Mouse (Mus musculus) mature B cell (primary cell): ENCODE measurements around the gene Ass1.

Experiments
- in situ Hi-C: fragments of 300-500 bp; cut with MboI; formaldehyde crosslinking; loops from 2 replicates; pipeline ENCODE4 v1.14.3; 2019

The Ass1 gene

DNA sequence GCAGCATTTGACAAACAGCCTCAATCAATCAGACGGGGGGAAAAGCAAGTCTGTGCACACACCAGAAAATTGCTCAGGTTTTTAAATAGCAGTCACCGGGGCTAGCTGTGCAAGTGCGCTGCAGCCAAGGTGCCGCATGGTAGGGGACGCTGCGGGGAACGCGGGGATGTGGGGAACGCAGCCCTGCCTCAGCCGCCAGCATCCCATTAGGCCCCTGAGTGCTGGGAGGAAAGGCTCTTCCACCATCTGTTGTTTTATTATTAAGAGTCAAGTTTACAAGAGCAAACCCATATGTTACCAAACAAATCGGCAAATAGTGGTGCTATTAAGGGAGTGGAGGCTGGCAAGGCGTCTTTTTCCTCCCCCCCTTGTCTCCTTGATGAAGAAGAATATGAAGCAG, 19.2 kb downstream of the Ass1 start:
- in situ Hi-C loops: loop anchor here (25.0 kb wide), 1 partner anchor 298 kb away; no protein-coding TSS in a partner anchor

DNA sequence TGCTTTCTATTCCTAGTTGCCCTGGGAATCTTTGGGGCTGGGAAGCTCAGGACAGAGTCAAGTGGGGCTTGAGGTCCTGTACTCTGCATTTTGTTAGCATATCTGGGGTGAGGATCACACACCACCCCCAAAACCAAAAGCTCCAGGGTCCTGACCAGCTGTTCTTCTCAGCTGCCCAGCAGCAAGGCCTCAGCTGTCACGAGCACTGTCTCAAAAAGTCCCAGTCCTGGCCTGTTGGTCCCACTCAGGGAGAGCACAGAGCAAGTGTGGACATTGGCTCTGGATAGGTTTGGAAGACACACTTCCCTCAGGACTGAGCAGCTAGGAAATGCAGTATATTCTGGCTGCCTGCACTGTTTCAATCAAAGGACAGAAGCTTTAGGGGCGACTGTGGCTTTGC, 20.5 kb downstream of the Ass1 start:
- in situ Hi-C loops: loop anchor here (25.0 kb wide), 1 partner anchor 297 kb away; no protein-coding TSS in a partner anchor

DNA sequence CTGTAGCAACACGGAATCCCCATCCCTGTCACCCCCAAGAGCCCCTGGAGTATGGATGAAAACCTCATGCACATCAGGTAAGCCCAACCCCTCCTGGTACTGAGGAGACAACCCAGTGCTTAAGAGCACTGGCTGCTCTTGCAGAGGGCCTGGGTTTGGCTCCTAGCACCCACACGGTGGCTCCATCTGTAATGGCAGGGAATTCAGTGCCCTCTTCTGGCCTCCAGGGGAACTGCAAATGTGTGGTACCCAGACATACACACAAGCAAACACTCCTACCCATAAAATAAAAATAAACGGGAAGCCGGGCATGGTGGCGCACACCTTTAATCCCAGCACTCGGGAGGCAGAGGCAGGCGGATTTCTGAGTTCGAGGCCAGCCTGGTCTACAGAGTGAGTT, 22.3 kb downstream of the Ass1 start:
- in situ Hi-C loops: loop anchor here (25.0 kb wide), 1 partner anchor 295 kb away; no protein-coding TSS in a partner anchor

DNA sequence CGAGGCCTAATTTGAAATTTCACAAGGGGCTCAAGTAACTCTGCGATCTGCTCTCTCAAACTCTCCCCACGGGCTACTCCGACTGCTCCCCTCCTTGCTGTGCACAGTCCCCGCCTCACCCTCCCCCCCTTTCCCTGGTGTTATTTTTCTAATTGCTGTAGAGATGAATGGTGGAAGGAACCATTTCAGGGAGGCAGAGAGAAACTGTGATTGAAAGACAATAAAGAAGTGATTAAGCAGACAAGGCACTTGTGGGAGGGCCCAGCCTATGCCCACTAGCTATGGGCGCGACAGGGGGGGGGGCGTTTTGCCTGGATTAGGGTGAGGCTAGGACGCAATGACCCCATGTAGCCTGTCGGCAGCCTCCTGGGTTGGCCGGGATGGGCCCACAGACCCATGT, 23.2 kb downstream of the Ass1 start:
- in situ Hi-C loops: loop anchor here (25.0 kb wide), 1 partner anchor 294 kb away; no protein-coding TSS in a partner anchor

DNA sequence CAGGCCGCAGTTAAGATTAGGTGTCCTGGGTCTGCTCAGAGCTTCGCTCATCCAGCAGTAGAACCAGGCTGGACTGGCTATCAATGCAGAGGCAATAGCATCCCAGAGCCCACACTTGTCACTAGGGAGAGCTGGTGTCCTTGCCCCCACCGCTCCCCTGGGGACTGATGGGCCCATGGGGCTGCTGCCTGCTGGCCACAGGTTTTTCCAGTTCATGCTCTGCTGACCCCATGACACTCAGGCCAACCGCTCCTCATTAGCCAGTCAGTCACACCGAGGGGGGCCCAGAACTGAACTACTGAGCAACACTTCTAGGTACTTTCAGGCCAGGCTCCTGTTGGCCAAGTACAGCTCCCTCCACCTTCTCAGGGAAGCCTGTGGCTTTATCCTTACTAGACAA, 24.3 kb downstream of the Ass1 start:
- in situ Hi-C loops: loop anchor here (25.0 kb wide), 1 partner anchor 293 kb away; no protein-coding TSS in a partner anchor

DNA sequence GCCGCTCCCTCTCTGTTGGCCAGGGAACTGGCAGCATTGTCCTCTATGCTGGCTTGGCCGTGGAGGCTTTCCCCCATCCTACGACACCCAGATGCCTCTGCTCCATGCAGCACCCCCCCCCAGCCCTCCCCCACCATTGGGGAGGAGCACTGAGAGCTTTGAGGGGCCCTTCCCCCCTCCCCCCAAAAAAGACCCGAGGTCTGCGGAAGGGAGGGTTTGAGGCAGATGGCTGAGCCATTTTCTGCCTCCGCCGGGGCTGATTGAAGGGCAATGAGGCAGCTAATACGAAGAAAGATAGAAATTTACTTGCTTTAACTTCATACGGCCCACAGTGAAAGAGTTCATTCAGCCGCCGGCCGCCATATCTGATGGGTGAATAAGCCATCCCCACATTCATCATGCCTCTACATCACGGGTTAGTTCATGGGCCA, 25.1 kb downstream of the Ass1 start:
- in situ Hi-C loops: loop anchor here (25.0 kb wide), 1 partner anchor 292 kb away; no protein-coding TSS in a partner anchor

DNA sequence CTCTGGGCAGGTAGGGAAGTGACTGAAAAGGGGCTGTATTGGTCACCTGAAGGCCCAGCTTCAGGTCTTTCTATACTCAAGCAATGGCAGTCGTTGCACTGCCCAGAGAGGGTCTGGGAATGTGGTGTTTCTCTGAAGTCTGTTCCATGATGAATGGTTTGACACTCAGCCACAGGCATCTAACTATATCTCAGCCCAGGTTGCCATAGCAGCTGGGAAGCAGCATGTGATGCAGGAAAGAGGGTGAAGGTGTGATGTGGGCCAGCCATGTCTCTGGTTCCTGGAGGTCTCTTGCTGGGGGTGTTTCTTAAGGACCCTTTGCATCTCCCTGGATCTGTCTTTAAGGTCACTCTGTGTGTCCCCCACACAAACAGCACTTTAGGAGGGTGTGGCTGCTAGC, 26.1 kb downstream of the Ass1 start:
- in situ Hi-C loops: loop anchor here (25.0 kb wide), 1 partner anchor 291 kb away; no protein-coding TSS in a partner anchor

DNA sequence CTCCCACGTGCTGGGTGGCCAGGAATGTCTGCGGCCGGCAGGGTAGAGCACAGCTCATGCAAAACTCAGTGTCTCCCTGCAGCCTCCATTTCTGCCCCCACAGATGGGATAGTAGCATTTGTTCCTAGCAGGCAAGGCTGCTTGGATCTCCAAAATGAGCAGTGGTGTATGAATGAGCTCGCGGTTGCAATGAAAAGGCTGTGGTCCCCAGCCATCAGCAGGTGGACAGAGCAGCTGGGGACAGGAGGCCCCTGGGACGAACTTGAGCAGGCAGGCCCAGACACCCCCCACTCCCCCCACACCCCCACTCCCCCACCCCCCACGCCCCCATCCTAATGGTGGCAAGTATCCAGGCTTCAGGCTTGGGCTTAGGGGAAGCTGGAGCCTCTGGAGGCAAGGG, 27.1 kb downstream of the Ass1 start:
- in situ Hi-C loops: loop anchor here (25.0 kb wide), 1 partner anchor 290 kb away; no protein-coding TSS in a partner anchor

DNA sequence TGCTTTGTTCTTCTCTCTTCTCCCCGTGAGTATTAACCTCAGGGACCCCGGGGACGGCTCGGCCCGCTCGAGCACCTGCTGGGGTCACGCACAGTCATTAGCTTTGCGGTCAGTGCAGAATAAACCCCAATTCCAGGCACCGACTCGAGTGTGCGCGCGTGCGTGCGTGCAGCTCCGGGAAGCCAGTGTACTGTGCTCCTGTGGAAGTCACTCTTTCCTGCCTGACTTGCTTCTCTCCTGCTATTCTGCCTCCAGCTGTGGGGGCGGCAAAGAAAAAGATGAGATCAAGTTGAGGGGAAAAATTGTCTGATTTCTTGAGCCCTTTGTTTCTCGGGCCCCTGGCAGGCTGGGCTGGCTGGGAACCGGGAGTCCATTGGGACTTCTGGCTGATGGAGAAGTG, 27.6 kb downstream of the Ass1 start:
- in situ Hi-C loops: loop anchor here (25.0 kb wide), 1 partner anchor 290 kb away; no protein-coding TSS in a partner anchor

DNA sequence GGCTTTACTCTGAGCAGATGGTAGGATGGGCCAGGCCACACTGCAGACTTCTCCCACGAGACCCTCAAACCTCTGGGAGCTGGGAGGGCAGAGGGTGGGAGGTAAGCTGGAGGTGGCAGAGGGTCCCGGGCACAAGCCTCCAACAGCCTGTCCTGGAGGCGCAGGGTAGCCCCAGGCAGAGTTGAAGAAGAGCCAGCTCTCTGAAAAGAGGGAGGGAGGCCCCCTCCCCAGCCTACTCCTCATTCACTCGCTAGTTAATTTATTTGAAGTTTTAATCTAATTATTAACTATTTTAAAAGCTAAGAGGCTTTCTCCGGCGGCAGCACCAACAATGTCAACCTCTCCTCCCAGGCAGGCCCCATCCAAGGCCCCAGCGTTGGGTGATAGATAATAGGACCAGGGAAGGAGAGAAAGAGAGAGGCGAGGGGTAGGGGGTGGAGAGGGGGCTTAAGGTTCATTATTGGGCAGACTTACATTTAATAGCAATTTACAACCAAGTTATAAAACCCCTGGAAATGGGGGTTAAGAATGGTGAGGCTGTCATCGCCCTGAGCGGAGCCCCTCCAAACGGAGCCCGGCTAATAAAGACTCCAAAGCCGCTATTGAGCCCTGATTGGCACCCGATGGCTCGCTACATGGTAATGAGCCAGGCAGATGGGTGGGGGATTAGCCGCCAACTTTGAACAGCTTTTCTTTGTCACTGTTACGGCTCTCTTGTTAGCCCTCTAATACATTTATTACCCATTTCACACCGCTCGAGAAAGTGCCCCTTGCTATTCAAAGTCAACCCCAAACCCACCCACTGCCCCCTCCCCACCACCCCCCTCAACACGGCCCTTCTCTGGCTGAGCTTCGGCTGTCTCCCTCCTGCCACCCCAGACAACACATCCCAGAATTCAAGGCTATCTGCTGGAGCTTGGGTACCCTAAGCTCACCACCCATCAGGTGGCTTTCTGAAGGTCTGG, 29.6 kb downstream of the Ass1 start:
- in situ Hi-C loops: loop anchor here (25.0 kb wide), 1 partner anchor 288 kb away; no protein-coding TSS in a partner anchor

DNA sequence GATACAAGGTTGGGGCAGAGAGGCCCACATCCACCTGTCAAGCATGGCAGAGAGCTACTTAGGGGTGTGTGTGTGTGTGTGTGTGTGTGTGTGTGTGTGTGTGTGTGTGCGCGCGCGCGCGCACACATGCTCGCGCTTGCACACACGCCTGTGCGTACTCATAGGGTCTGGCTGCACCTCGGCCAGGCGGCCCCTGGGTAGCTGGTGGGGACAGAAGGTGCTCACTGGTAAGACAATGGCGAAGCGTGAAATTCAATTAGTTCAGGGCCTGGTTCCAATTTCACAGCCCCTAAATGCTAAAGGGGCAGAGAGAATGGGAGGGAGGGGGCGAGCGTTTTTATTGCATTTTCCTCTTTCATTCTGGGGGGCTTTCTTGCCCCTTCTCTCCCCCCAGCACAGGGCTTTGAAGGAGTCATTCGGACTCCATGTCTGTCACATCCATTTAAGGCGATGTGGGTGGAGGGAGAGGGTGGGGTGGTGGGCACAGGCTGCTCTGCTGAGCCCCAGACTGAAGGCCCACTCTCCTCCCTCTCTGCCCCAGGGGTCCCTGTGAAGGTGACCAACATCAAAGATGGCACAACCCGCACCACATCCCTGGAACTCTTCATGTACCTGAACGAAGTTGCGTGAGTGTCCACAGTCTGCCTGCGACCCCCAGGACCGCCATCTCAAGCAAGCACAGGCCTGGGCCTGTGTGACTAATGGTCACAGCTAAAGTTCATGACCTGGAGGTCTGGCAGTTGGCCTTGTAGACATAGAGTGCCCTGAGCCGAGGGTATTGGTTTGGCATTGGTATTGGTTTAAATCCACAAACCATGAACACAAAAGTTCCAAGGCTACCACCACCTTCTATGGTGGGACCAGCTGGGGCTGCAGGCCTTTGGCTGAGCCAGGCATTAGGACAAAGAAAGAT, 30.5 kb downstream of the Ass1 start:
- in situ Hi-C loops: no loop called here

DNA sequence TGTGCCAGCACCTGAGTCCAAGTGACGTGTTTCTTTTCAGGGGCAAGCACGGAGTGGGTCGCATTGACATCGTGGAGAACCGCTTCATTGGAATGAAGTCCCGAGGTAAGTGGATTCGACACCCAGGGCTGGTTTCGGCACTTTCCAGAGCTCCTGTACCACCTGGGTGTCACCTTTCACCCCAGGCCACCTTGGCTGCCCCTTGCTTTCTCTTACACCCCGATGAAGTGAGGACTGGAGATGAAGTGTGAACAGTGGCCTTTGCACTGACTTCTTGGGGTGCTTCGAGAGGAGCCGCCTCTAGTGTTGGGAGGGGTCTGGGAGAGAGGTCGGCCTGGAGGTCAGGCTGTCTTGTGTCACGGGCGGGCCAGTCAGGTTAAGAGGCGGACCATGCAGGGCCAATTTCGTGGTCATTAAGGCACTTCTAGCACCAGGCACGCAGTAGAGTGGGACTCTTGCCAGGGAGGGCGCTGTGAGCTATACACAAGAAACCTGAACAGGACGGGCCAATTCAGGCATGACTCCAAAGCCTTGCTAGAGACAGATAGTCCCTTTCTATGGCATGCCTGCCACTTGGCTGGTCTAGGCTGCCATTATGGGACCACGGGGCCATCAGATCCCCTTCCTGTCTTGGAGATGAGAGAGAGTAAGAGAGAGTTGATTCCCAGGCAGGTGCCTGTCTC, 31.6 kb downstream of the Ass1 start:
- in situ Hi-C loops: no loop called here

DNA sequence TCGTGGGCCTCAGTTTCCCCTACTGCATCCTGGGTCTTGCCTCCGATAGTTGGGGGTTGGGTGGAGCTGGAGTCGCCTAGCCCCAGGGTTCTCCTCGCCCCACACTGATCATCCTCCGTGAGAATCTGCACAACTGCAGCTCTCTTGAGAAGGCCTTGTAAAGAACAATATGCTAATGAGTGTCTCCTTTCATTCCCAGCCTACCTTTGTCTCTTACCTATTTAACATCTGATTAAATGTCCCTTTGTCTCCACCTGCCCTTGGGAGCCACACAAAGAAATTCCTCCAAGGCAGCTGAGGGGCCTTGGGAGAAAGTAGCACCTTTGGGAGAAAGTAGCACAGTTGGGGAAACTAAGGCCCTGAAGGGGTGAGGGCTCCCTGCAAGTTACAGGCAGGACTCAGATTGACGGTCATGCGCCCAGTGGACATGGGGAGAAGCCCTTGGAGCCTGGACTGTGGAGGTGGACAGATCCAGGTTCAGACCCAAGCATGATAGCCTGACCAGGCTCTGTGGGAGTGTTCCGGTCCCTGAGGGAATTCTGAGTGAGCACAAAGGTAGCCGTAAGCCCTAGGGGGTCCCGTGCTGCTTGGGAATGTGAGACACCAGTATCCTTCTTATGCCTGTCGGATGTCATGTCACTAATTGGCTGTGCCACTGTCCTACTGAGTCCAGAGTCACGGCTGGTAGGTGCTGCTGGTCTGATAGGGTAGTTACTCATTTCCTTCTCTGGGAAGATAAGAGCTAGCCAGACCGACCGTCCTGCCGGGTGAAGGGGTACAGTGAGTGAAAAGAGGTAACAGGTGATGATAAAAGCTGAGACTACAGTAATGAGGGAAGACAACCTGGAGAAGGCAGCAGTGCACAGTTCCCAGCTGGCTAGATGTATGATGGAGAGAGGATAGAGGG, 32.9 kb downstream of the Ass1 start:
- in situ Hi-C loops: no loop called here

DNA sequence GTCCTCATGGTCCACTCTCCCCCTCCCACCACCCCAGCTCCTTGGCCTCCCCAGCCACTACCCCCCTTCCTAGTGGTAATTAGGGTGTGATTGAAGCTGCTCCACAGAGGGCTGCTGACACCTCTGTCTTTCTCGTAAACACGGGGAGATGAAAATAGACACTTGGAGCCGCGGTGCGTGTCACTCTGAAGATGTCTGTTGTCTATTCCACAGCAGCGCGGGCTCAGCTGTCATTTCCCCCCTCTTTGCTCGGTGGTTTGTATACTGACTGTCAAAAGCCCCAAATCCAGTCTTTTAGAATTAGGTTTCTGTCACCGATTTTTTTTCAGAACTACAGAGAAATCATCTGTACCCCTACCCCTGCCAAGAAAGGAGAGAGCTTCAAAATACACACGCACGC, 35.5 kb downstream of the Ass1 start:
- in situ Hi-C loops: no loop called here

DNA sequence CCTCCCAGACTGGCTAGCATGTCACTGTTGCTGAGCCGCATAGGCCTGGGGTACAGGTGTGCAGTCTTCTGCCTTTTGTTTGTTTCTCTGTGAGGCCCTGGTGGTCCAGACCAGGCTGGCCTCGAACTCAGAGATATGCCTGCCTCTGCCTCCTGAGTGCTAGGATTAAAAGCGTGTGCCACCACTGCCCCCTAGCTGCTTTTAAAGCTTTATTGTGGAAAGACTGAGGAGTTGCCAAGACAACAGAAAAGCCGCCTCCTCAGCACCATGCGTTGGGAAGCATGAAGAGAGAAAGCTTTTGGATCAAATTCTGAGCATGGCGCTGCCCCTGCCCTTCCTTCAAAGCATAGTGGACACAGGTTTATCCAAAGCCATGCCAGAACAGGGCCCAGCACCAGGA, 38.8 kb downstream of the Ass1 start:
- in situ Hi-C loops: no loop called here

DNA sequence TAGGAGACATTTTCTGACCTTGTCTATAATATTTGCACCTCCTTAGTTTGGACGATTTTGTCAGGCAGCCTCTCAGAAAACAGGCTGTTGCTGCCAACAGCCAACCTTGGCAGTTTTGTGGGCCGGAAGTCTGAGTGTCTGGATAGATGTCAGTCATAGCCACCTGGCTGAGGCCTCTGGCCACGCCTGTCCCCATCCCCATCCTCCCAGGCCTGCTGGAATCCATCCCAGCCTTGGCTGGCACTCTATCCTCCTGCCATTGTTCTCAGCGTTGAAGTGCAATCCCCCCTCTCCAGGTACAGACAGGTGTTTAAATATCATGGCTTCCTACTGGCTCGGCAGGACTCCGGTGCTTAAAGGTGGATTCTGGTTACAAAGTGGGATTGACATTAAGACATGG, 41.3 kb downstream of the Ass1 start:
- in situ Hi-C loops: no loop called here

DNA sequence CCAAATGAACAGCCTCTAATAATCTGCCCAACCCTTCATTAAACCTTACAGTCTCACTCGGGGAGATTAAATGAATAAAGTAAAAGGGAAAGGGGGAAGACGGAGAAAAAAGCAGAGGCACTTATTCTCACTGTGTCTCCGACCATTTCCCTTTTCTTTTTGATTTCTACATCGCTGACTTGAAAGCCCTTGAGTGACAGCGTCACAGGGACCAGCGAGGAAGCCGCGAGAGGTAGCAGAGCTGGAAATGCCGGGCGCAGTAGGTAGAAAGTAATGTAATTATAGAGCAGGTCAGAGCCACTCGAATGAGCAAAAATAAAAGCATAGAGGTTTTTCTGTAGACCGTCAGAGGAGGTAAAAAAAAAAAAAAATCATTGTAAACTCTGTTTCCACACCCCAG, 46.5 kb downstream of the Ass1 start:
- in situ Hi-C loops: no loop called here

DNA sequence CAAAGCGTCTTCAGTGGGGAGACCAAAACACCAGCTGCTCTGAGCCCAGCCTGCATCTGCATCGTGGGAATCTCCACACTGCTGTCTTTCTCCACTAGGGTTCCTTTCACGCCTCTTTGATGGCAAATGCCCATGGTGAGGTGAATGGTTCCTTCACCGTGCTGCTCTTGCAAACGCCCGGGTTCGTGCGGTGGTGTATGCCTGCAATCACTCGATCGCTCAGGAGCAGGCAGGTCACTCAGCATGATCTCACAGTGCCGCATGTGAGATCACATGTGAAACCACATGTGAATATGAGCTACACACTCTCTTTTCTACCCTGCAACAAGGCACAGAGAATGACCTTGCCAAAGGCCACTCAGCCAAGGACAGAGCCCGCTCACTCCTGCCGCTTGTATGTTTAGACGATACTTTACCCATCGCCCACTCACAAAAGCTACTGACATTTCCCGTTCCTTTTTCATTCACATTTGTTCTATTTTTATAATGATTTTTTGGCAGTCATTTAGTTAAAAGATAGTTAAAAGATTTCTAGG, 51.9 kb downstream of the Ass1 start:
- in situ Hi-C loops: no loop called here

DNA sequence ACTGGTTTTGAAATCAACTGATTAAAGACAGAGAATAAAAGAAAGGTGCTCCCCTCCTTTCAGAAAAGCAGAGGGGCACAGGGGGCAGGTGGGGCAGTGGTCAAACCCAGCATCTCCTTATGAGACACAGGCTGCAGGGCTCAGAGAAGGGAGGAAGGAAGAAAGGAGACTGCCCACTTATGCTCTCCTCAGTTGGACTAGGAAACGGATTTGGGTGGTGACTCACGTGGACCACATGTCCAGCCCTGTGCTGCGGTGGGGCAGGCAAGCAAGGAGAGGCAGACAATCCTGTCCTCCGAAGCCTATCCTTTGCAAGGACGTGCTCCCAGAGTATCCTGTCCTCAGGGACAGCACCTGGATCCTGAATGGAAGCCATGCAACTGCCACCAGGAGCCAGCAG, 54.6 kb downstream of the Ass1 start:
- in situ Hi-C loops: no loop called here

DNA sequence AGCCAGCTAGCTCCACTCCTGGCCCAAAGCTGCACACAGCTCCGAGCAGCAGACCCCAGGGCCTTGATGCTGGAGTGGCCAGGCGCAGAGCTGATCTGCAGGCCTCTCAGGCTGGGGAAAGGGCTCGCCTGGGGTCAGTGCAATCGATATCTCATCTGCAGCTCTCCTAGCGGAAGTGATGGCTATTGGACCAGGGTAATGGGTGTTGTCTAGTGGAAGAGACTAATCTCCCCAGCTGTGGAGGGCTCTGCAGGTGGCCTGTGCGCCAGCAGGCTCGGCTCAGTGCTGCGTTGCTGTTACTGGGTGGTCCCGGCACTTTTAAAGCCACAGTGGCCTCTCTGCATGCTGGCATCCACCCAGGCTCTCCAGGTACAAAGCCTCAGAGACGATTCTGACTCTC, 55.8 kb downstream of the Ass1 start:
- in situ Hi-C loops: no loop called here
